ENCODE assay signal across 16 mouse cellular contexts in the genomic region with DNA sequence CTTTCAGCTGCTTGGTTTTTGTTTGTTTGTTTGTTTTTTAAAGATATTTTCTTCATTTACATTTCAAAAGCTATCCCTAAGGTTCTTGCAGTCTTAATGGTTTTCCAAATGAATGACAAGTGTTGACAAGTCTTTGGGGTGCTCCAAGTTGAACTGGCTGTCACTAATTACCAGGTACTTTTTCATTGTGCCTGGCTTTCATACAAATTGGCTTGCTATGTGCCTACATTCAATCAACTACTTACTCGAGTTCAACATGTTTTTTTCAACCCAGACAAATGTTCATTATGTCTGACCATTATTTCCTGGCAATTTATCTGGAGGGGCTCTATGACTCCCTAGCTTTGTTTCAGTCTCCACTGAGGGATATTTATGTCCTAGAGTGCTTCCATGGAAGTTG.
DNase-seq lines count a peak whose midpoint lies in the region; ATAC-seq and TF ChIP-seq lines count a peak whose summit lies in the region.
"Had no signal": no experiment of that assay in that cellular context is flagged by ENCODE, and none has a peak within 500 bp of the region (broad histone marks: within the 10 kb centered on the region; RNA-seq: fewer than 3 reads in every experiment).

No protein-coding gene starts in this region.

- H3K4me1 ChIP-seq in forebrain, embryonic 15.5 days = no peaks in the 10 kb centered on the region
- H3K4me1 ChIP-seq in forebrain, embryonic 10.5 days = no peaks in the 10 kb centered on the region
- no peaks in the 10 kb centered on the region for H3K4me1 ChIP-seq in forebrain, postnatal 0 days (ENCODE audit: insufficient read depth)
- no peaks in the 10 kb centered on the region for H3K4me1 ChIP-seq in forebrain, embryonic 11.5 days (replicated peaks; ENCODE audit: control insufficient read depth, insufficient read depth, low read length)
- H3K4me1 ChIP-seq: embryonic facial prominence, embryonic 10.5 days; embryonic facial prominence, embryonic 12.5 days had no signal

- no peak overlapping the region for H3K27ac ChIP-seq in forebrain, embryonic 15.5 days (replicated peaks)
- no peak overlapping the region for H3K27ac ChIP-seq in forebrain, embryonic 10.5 days
- no peak overlapping the region for H3K27ac ChIP-seq in forebrain, postnatal 0 days (ENCODE audit: low read depth, low read length)
- no peak overlapping the region for H3K27ac ChIP-seq in forebrain, embryonic 11.5 days (ENCODE audit: low read depth, low read length)
- H3K27ac ChIP-seq: embryonic facial prominence, embryonic 10.5 days; embryonic facial prominence, embryonic 12.5 days; gastrocnemius, adult 2 months had no signal

- no peaks in the 10 kb centered on the region for H3K9me3 ChIP-seq in forebrain, embryonic 15.5 days
- H3K9me3 ChIP-seq in forebrain, embryonic 10.5 days = no peaks in the 10 kb centered on the region
- no peaks in the 10 kb centered on the region for H3K9me3 ChIP-seq in forebrain, postnatal 0 days (ENCODE audit: low read length)
- no peaks in the 10 kb centered on the region for H3K9me3 ChIP-seq in forebrain, embryonic 11.5 days (ENCODE audit: control insufficient read depth, low read length)
- H3K9me3 ChIP-seq: embryonic facial prominence, embryonic 10.5 days; embryonic facial prominence, embryonic 12.5 days had no signal

- H3K36me3 ChIP-seq in forebrain, embryonic 15.5 days = no peaks in the 10 kb centered on the region
- H3K36me3 ChIP-seq in forebrain, embryonic 10.5 days (replicated peaks) = no peaks in the 10 kb centered on the region
- H3K36me3 ChIP-seq in forebrain, postnatal 0 days (ENCODE audit: insufficient read depth) = no peaks in the 10 kb centered on the region
- no peaks in the 10 kb centered on the region for H3K36me3 ChIP-seq in forebrain, embryonic 11.5 days (ENCODE audit: control insufficient read depth, insufficient read depth, low read length)
- H3K36me3 ChIP-seq: embryonic facial prominence, embryonic 10.5 days; embryonic facial prominence, embryonic 12.5 days had no signal

- 18% methylated on average over 1 of the region's 1 CpGs for WGBS in forebrain, embryonic 15.5 days
- 59% methylated on average over 1 of the region's 1 CpGs for WGBS in forebrain, embryonic 10.5 days
- 14% methylated on average over 1 of the region's 1 CpGs for WGBS in forebrain, postnatal 0 days
- 52% methylated on average over 1 of the region's 1 CpGs for WGBS in forebrain, embryonic 11.5 days

- no peak overlapping the region for H3K4me3 ChIP-seq in forebrain, embryonic 15.5 days
- no peak overlapping the region for H3K4me3 ChIP-seq in forebrain, embryonic 10.5 days
- H3K4me3 ChIP-seq in forebrain, postnatal 0 days (ENCODE audit: low read depth, low read length) = no peak overlapping the region
- no peak overlapping the region for H3K4me3 ChIP-seq in forebrain, embryonic 11.5 days (ENCODE audit: low read depth, low read length)
- H3K4me3 ChIP-seq: embryonic facial prominence, embryonic 10.5 days; embryonic facial prominence, embryonic 12.5 days; gastrocnemius, adult 2 months had no signal

- no peak for TF ChIP-seq CTCF in forebrain, postnatal 0 days (IDR thresholded peaks at IDR 0.05; ENCODE audit: low read depth)

- peak; percentile 58; the same call in 1 of the 2 replicates for ATAC-seq in forebrain, embryonic 15.5 days (replicated peaks)
- ATAC-seq in forebrain, postnatal 0 days = no peak
- ATAC-seq in forebrain, embryonic 11.5 days (replicated peaks; ENCODE audit: low FRiP score) = no peak
- no peak for ATAC-seq in erythroid progenitor cell, adult 5-6 weeks (replicated peaks; ENCODE audit: low FRiP score, poor library complexity, severe bottlenecking)

- H3K27me3 ChIP-seq in forebrain, embryonic 15.5 days = no peaks in the 10 kb centered on the region
- H3K27me3 ChIP-seq in forebrain, embryonic 10.5 days (ENCODE audit: poor library complexity, severe bottlenecking) = no peaks in the 10 kb centered on the region
- no peaks in the 10 kb centered on the region for H3K27me3 ChIP-seq in forebrain, postnatal 0 days (ENCODE audit: insufficient read depth, low read length)
- no peaks in the 10 kb centered on the region for H3K27me3 ChIP-seq in forebrain, embryonic 11.5 days (ENCODE audit: control insufficient read depth, insufficient read depth, low read length)
- H3K27me3 ChIP-seq: embryonic facial prominence, embryonic 12.5 days had no signal

- H3K9ac ChIP-seq in forebrain, embryonic 15.5 days (replicated peaks) = no peak overlapping the region
- H3K9ac ChIP-seq in forebrain, postnatal 0 days = no peak overlapping the region
- no peak overlapping the region for H3K9ac ChIP-seq in forebrain, embryonic 11.5 days (ENCODE audit: low read length)
- H3K9ac ChIP-seq: embryonic facial prominence, embryonic 12.5 days had no signal

- no peak overlapping the region for H3K4me2 ChIP-seq in forebrain, embryonic 15.5 days (replicated peaks)
- H3K4me2 ChIP-seq in forebrain, postnatal 0 days (ENCODE audit: low read depth) = no peak overlapping the region
- no peak overlapping the region for H3K4me2 ChIP-seq in forebrain, embryonic 11.5 days (ENCODE audit: low read depth, low read length, severe bottlenecking)
- H3K4me2 ChIP-seq: embryonic facial prominence, embryonic 12.5 days had no signal

- no peak for DNase-seq in forebrain, embryonic 10.5 days (ENCODE audit: extremely low spot score, low spot score)
- peak; percentile 27 for DNase-seq in forebrain, postnatal 0 days
- no peak for DNase-seq in forebrain, embryonic 11.5 days (ENCODE audit: low spot score)
- DNase-seq: adrenal gland, adult 2 months; adrenal gland, postnatal 10 days; adrenal gland, postnatal 25 days; cerebellum, adult 11-12 months; cerebellum, adult 2 months; cerebellum, adult 9-10 months; cerebellum, postnatal 10 days; cerebellum, postnatal 25 days; gastrocnemius, adult 2 months had no signal
